Mouse (Mus musculus): ENCODE measurements around the gene Cacng7. TPM values are rescaled to one million over a fixed set of nuclear protein-coding genes. Genes with fewer than 3 reads are reported as not detected.

Gene Cacng7
- polyA plus RNA-seq, 1 experiment, result 1.1 TPM

GRCm38 (mm10) chr7:3354850-3355249 is 22.1 kb downstream of the Cacng7 start:
- Histone ChIP-seq H3ac (ENCODE audit: control insufficient read depth, insufficient read length, low read depth) (no peak overlapping the region), H3K79me2 (ENCODE audit: control insufficient read depth, insufficient read depth) (no peaks in the 10 kb centered on the region), H3K79me3 (ENCODE audit: low read depth) (no peaks in the 10 kb centered on the region), H3K27me3 (ENCODE audit: control insufficient read depth, insufficient read depth, insufficient read length) (peaks cover 8% of the 10 kb centered on the region), H3K4me3 (ENCODE audit: insufficient read depth, poor library complexity, severe bottlenecking) (no peak overlapping the region), H3K36me3 (ENCODE audit: control insufficient read depth, insufficient read depth) (no peaks in the 10 kb centered on the region)
- no peak for TF ChIP-seq USF1 (IDR thresholded peaks at IDR 0.05; ENCODE audit: low read depth)
- TF ChIP-seq FOSL1 (IDR thresholded peaks at IDR 0.05; ENCODE audit: insufficient read depth, low read length, poor library complexity, severe bottlenecking), result no peak

DNA sequence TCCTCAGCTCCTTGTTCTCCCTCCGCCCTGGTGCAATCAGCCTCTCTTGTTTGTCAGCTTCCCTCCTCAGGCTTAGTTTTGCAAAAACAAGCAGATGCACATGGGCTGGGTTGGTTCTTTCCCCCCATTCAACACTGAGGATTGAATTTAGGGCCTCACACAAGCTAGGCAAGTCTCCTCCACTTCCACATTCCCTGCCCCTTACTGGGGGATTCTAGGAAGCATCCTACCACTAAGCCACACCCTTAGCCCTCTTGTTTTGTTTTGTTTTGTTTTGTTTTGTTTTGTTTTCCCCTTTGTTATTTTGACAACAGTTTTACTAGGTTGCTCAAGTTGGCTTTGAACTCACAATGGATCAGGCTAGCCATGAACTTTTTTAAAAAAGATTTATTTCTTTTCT is 27.9 kb downstream of the Cacng7 start:
- H3K27me3 ChIP-seq (ENCODE audit: control insufficient read depth, insufficient read depth, insufficient read length), result peaks cover 13% of the 10 kb centered on the region
- TF ChIP-seq USF1 (IDR thresholded peaks at IDR 0.05; ENCODE audit: low read depth) (no peak), MAX (IDR thresholded peaks at IDR 0.05) (no peak), MYOD1 (IDR thresholded peaks at IDR 0.05; ENCODE audit: control insufficient read depth, insufficient read length, low read depth) (no peak), CEBPB (IDR thresholded peaks at IDR 0.05; ENCODE audit: low read depth) (no peak), FOSL1 (IDR thresholded peaks at IDR 0.05; ENCODE audit: insufficient read depth, low read length, poor library complexity, severe bottlenecking) (no peak), MYOG (IDR thresholded peaks at IDR 0.05; ENCODE audit: control insufficient read depth, extremely low read depth, insufficient read length) (no peak), CTCF (IDR thresholded peaks at IDR 0.05; ENCODE audit: control insufficient read depth, insufficient read depth, insufficient read length) (no peak)
- H3K79me2 ChIP-seq (ENCODE audit: control insufficient read depth, insufficient read depth), result no peaks in the 10 kb centered on the region
- no peaks in the 10 kb centered on the region for H3K36me3 ChIP-seq (ENCODE audit: control insufficient read depth, insufficient read depth)
- H3K79me3 ChIP-seq (ENCODE audit: low read depth), result no peaks in the 10 kb centered on the region
- no peak overlapping the region for H3K4me3 ChIP-seq (ENCODE audit: insufficient read depth, poor library complexity, severe bottlenecking)
- H3ac ChIP-seq (ENCODE audit: control insufficient read depth, insufficient read length, low read depth), result no peak overlapping the region

DNA sequence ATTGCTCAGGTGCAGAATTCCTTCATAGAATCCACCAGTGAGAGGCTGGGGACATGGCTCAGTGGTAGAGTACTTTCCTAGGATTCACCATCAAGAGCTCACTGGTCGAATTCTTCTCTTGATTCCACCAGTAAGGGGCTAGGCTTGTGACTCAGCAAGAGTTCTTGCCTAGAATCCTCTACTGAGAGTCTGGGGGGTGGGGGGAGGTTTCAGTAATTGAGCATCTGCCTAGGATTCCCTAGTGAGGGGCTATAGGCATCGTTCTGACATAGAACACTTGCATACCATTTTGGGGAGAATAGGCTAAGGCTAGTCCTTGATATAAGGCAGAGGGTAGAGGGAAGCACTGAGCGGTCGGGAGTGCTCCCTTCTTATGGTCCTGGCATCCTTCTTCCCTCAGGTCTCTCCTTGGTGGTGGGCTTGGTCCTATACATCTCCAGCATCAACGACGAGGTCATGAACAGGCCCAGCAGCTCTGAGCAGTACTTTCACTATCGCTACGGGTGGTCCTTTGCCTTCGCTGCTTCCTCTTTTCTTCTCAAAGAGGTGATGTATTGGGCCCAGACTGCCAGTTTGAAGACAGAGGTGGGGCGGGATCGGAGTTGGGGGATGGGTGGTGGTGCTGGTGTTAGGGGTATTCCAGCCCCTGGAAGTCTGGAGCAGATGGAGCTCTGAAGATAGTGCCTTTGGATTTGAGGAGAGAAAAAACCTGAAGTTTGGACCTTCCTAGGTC is 33.0 kb downstream of the Cacng7 start:
- Histone ChIP-seq H3K36me3 (ENCODE audit: control insufficient read depth, insufficient read depth) (no peaks in the 10 kb centered on the region), H3ac (ENCODE audit: control insufficient read depth, insufficient read length, low read depth) (no peak overlapping the region), H3K79me3 (ENCODE audit: low read depth) (no peaks in the 10 kb centered on the region), H3K27me3 (ENCODE audit: control insufficient read depth, insufficient read depth, insufficient read length) (peaks cover 5% of the 10 kb centered on the region), H3K4me3 (ENCODE audit: insufficient read depth, poor library complexity, severe bottlenecking) (no peak overlapping the region), H3K79me2 (ENCODE audit: control insufficient read depth, insufficient read depth) (no peaks in the 10 kb centered on the region)
- TF ChIP-seq CTCF (IDR thresholded peaks at IDR 0.05; ENCODE audit: control insufficient read depth, insufficient read depth, insufficient read length) (no peak), MAX (IDR thresholded peaks at IDR 0.05) (no peak), MYOD1 (IDR thresholded peaks at IDR 0.05; ENCODE audit: control insufficient read depth, insufficient read length, low read depth) (no peak), CEBPB (IDR thresholded peaks at IDR 0.05; ENCODE audit: low read depth) (no peak), MYOG (IDR thresholded peaks at IDR 0.05; ENCODE audit: control insufficient read depth, extremely low read depth, insufficient read length) (no peak), USF1 (IDR thresholded peaks at IDR 0.05; ENCODE audit: low read depth) (no peak), FOSL1 (IDR thresholded peaks at IDR 0.05; ENCODE audit: insufficient read depth, low read length, poor library complexity, severe bottlenecking) (no peak)

- H3K27me3 ChIP-seq (ENCODE audit: control insufficient read depth, insufficient read depth, insufficient read length), result peaks cover 5% of the 10 kb centered on the region
- no peaks in the 10 kb centered on the region for H3K36me3 ChIP-seq (ENCODE audit: control insufficient read depth, insufficient read depth)
- no peak overlapping the region for H3ac ChIP-seq (ENCODE audit: control insufficient read depth, insufficient read length, low read depth)
- no peaks in the 10 kb centered on the region for H3K79me2 ChIP-seq (ENCODE audit: control insufficient read depth, insufficient read depth)
- no peak for TF ChIP-seq USF1 (IDR thresholded peaks at IDR 0.05; ENCODE audit: low read depth)
- TF ChIP-seq MYOG (IDR thresholded peaks at IDR 0.05; ENCODE audit: control insufficient read depth, extremely low read depth, insufficient read length), result no peak
- no peak for TF ChIP-seq CTCF (IDR thresholded peaks at IDR 0.05; ENCODE audit: control insufficient read depth, insufficient read depth, insufficient read length)
- no peak for TF ChIP-seq CEBPB (IDR thresholded peaks at IDR 0.05; ENCODE audit: low read depth)
- TF ChIP-seq FOSL1 (IDR thresholded peaks at IDR 0.05; ENCODE audit: insufficient read depth, low read length, poor library complexity, severe bottlenecking), result no peak
- no peak for TF ChIP-seq MYOD1 (IDR thresholded peaks at IDR 0.05; ENCODE audit: control insufficient read depth, insufficient read length, low read depth)
- no peak for TF ChIP-seq MAX (IDR thresholded peaks at IDR 0.05)
- no peaks in the 10 kb centered on the region for H3K79me3 ChIP-seq (ENCODE audit: low read depth)
- no peak overlapping the region for H3K4me3 ChIP-seq (ENCODE audit: insufficient read depth, poor library complexity, severe bottlenecking)
These were observed 34.2 kb downstream of the Cacng7 start for GRCm38 (mm10) chr7:3366705-3367516.

DNA sequence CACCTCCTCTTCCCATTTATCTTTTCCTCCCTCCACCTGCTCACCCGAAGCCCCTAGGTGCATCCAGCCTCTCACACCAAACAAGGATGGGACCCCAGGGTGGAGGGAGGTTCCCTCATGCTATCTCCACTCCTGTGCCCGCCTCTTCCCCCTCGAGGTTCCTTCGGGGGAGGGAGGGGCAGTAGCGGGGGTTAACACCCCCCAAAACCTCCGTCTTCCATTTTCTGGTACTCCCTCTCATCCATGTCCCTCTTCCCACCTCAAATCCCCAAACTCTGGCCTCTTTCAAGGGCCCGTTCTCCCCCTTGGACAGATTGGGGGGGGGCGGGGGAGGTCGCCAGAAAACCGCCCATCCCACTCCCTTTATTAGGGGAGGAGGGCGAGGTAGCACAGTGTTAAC is 34.8 kb downstream of the Cacng7 start:
- Histone ChIP-seq H3K4me3 (ENCODE audit: insufficient read depth, poor library complexity, severe bottlenecking) (no peak overlapping the region), H3K79me2 (ENCODE audit: control insufficient read depth, insufficient read depth) (no peaks in the 10 kb centered on the region), H3ac (ENCODE audit: control insufficient read depth, insufficient read length, low read depth) (no peak overlapping the region), H3K79me3 (ENCODE audit: low read depth) (no peaks in the 10 kb centered on the region), H3K36me3 (ENCODE audit: control insufficient read depth, insufficient read depth) (no peaks in the 10 kb centered on the region), H3K27me3 (ENCODE audit: control insufficient read depth, insufficient read depth, insufficient read length) (peaks cover 5% of the 10 kb centered on the region)
- TF ChIP-seq FOSL1 (IDR thresholded peaks at IDR 0.05; ENCODE audit: insufficient read depth, low read length, poor library complexity, severe bottlenecking) (no peak), MYOD1 (IDR thresholded peaks at IDR 0.05; ENCODE audit: control insufficient read depth, insufficient read length, low read depth) (no peak), MYOG (IDR thresholded peaks at IDR 0.05; ENCODE audit: control insufficient read depth, extremely low read depth, insufficient read length) (no peak), CTCF (IDR thresholded peaks at IDR 0.05; ENCODE audit: control insufficient read depth, insufficient read depth, insufficient read length) (no peak), MAX (IDR thresholded peaks at IDR 0.05) (no peak), CEBPB (IDR thresholded peaks at IDR 0.05; ENCODE audit: low read depth) (no peak), USF1 (IDR thresholded peaks at IDR 0.05; ENCODE audit: low read depth) (no peak)
